Comparison of ENCODE assay signal across 13 mouse cellular contexts in the genomic region with DNA sequence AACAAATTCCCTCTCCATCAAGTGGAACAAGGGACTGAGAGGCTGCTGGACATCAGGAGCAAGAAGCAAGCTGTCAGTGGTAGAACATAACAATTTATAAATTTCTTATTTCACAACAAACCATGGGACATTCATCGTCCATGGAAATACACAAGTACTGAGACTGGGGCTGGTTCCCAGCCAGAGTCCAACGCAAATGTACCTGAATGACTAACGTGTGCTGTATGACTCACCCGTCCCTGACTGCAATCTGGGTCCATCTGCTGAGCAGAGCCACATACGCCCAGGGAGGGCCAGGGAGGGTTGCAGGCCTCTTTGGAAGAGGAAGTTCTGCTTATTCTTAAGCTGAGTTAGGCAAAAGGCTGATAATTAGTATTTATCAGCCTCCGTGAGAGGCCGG.
DNase-seq lines count a peak whose midpoint lies in the region; ATAC-seq and TF ChIP-seq lines count a peak whose summit lies in the region.
"Had no signal": no experiment of that assay in that cellular context is flagged by ENCODE, and none has a peak within 500 bp of the region (broad histone marks: within the 10 kb centered on the region; RNA-seq: fewer than 3 reads in every experiment).

No protein-coding gene starts in this region.

- DNase-seq in adrenal gland, postnatal 10 days = peak; percentile 2
- DNase-seq in adrenal gland, postnatal 4 days (ENCODE audit: low spot score in 2 of 2) = no peak
- DNase-seq in lung, postnatal 14 days = peak; percentile 9
- no peak for DNase-seq in lung, adult 2 months
- peak; percentile 75 for DNase-seq in cerebellum, adult 8-10 months
- DNase-seq in right cerebral cortex, postnatal 25 days = peak; percentile 21
- DNase-seq in liver, postnatal 0 days = no peak
- DNase-seq: adrenal gland, adult 8-10 months; gastrocnemius, postnatal 36 days had no signal

- no peaks in the 10 kb centered on the region for H3K27me3 ChIP-seq in liver, postnatal 0 days (ENCODE audit: insufficient read depth, low read length)
- H3K27me3 ChIP-seq: heart, embryonic 15.5 days had no signal

- TF ChIP-seq CTCF in lung, adult 2 months (IDR thresholded peaks at IDR 0.05; ENCODE audit: insufficient read depth, low read length) = no peak
- no peak for TF ChIP-seq CTCF in liver, postnatal 0 days (IDR thresholded peaks at IDR 0.05; ENCODE audit: low read depth)

- WGBS in lung, adult 2 months = 56% methylated on average over 7 of the region's 7 CpGs
- WGBS in liver, postnatal 0 days (ENCODE audit: insufficient replicate concordance) = 66% methylated on average over 7 of the region's 7 CpGs

- H3K36me3 ChIP-seq in liver, postnatal 0 days (replicated peaks; ENCODE audit: insufficient read depth, low read length) = no peaks in the 10 kb centered on the region
- H3K36me3 ChIP-seq: heart, embryonic 15.5 days had no signal

- H3K9ac ChIP-seq in liver, postnatal 0 days (replicated peaks) = no peak overlapping the region
- H3K9ac ChIP-seq: heart, embryonic 15.5 days had no signal

- H3K4me3 ChIP-seq in lung, adult 2 months (replicated peaks; ENCODE audit: extremely low read depth, low read depth, low read length) = no peak overlapping the region
- no peak overlapping the region for H3K4me3 ChIP-seq in liver, postnatal 0 days (ENCODE audit: low read depth, low read length)
- H3K4me3 ChIP-seq: heart, embryonic 15.5 days; layer of hippocampus, adult 2 months had no signal

- ATAC-seq in megakaryocyte progenitor cell, adult 5-6 weeks (replicated peaks; ENCODE audit: poor library complexity) = no peak
- ATAC-seq in liver, postnatal 0 days = no peak

- TF ChIP-seq EP300 in liver, postnatal 0 days (IDR thresholded peaks at IDR 0.05; ENCODE audit: low read depth) = no peak

- no peak overlapping the region for H3K27ac ChIP-seq in liver, postnatal 0 days (ENCODE audit: low read depth)
- H3K27ac ChIP-seq: heart, embryonic 15.5 days; layer of hippocampus, adult 2 months; macrophage had no signal

- H3K4me1 ChIP-seq in lung, adult 2 months (ENCODE audit: control insufficient read depth, insufficient read depth, low read length) = no peaks in the 10 kb centered on the region
- H3K4me1 ChIP-seq in liver, postnatal 0 days (ENCODE audit: insufficient read depth) = no peaks in the 10 kb centered on the region
- H3K4me1 ChIP-seq: heart, embryonic 15.5 days had no signal

- no peak for TF ChIP-seq POLR2A in lung, adult 2 months (IDR thresholded peaks at IDR 0.05; ENCODE audit: borderline replicate concordance, extremely low read depth, low read depth, low read length)

- no peak overlapping the region for H3K4me2 ChIP-seq in liver, postnatal 0 days (ENCODE audit: low read depth, low read length)
- H3K4me2 ChIP-seq: heart, embryonic 15.5 days had no signal

- H3K9me3 ChIP-seq in liver, postnatal 0 days (ENCODE audit: low read length) = no peaks in the 10 kb centered on the region
- H3K9me3 ChIP-seq: heart, embryonic 15.5 days had no signal

Comparison
In these comparisons a context has a peak if more than half of its experiments do, and no peak if none do; other contexts are left out.
1. DNase-seq: peak in adrenal gland, postnatal 10 days (single experiment), lung, postnatal 14 days (single experiment), cerebellum, adult 8-10 months (single experiment) and right cerebral cortex, postnatal 25 days (single experiment); none in adrenal gland, postnatal 4 days (0 of 2), lung, adult 2 months (single experiment) and liver, postnatal 0 days (single experiment).